Mouse (Mus musculus): ENCODE data around the gene Kbtbd6. TPM values are rescaled to one million over a fixed set of nuclear protein-coding genes. Genes with fewer than 3 reads are reported as not detected.
"Not testable (repeated sequence)": the region's sequence is repeated elsewhere in the genome, so short reads cannot be mapped to it uniquely, and the experiment has no call there.

The Kbtbd6 gene
- polyA plus RNA-seq, 1 experiment from 2014 or later = 4.2 TPM

DNA sequence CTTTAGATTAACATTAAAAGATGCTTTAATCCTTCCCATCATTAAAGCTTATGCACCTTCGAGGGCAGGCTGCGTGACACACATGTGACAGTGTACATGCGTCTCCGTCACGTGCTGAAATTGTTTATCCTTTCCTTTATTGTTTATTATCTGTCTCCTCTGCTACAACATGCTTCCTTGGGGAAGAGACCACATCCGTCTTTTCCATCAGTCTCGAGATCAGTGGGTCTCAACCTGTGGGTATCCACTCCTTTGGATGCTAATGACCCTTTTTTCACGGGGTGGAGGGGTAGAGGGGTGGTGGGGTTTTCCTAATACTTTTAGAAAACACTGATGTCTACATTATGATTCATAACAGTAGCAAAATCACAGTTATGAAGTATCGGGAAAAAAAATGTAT is 7.0 kb upstream of the Kbtbd6 start:
- Histone ChIP-seq H3K9ac (no peak overlapping the region), H3K36me3 (no peaks in the 10 kb centered on the region), H3K27ac (no peak overlapping the region), H3K27me3 (replicated peaks) (no peaks in the 10 kb centered on the region), H3K4me2 (replicated peaks) (peak overlapping the region; percentile 48), H3K4me1 (no peaks in the 10 kb centered on the region; the same call in 1 of the 2 replicates), H3K4me3 (no peak overlapping the region), H3K9me3 (no peaks in the 10 kb centered on the region)
- ATAC-seq (ENCODE audit: low FRiP score, low read depth) = peak; percentile 31; the same call in 1 of the 2 replicates
- WGBS = 85% methylated on average over 9 of the region's 9 CpGs

DNA sequence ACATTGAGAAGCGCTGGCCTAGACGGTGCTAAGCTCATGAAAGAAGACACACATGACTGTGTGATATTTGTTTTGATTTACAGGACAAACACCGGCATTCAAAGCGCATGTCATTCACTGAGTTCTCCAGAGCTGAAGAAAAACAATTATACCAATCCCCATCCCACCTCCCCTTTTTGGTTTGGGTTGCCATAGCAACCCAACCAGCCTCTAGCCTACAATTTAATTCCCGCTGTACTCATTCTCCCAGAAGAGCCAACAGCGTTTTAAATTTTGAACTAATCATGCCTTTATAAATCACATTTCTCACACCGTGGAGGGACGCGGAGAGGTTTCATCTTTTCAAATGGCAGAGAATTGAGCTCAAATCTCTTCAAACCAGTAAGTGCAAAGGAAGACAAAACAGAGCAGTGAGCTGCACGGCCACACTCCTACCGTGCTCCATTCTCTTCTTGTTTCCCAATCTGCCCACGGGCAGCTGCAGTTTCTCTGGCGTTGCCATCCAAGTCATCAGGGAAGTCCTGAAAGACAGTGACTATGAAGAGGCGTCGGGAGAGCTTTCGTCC is 6.5 kb upstream of the Kbtbd6 start:
- H3K9ac ChIP-seq = no peak overlapping the region
- H3K27me3 ChIP-seq (replicated peaks) = no peaks in the 10 kb centered on the region
- H3K4me2 ChIP-seq (replicated peaks) = peak overlapping the region; percentile 48
- no peaks in the 10 kb centered on the region for H3K9me3 ChIP-seq
- WGBS = 30% methylated on average over 16 of the region's 16 CpGs
- no peaks in the 10 kb centered on the region; the same call in 1 of the 2 replicates for H3K4me1 ChIP-seq
- no peak overlapping the region for H3K27ac ChIP-seq
- no peak overlapping the region for H3K4me3 ChIP-seq
- H3K36me3 ChIP-seq = no peaks in the 10 kb centered on the region
- ATAC-seq (ENCODE audit: low FRiP score, low read depth) = peak; percentile 80

DNA sequence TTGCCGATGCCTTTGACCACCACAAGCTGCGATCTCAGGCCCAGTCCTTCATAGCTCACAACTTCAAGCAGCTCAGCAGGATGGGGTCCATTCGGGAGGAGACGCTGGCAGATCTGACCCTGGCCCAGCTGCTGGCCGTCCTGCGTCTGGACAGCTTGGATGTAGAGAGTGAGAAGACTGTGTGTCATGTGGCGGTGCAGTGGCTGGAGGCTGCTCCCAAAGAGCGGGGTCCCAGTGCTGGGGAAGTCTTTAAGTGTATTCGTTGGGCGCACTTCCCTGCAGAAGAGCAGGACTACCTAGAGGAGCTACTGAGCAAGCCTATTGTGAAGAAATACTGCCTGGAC is 928 bp downstream of the Kbtbd6 start:
- H3K27ac ChIP-seq; H3K9me3 ChIP-seq; H3K4me2 ChIP-seq (replicated peaks); H3K27me3 ChIP-seq (replicated peaks); H3K4me1 ChIP-seq; H3K4me3 ChIP-seq; H3K36me3 ChIP-seq; H3K9ac ChIP-seq: not testable (repeated sequence)
- 93% methylated on average over 7 of the region's 10 CpGs for WGBS
- ATAC-seq (ENCODE audit: low FRiP score, low read depth) = peak; percentile 26; the same call in 1 of the 2 replicates

DNA sequence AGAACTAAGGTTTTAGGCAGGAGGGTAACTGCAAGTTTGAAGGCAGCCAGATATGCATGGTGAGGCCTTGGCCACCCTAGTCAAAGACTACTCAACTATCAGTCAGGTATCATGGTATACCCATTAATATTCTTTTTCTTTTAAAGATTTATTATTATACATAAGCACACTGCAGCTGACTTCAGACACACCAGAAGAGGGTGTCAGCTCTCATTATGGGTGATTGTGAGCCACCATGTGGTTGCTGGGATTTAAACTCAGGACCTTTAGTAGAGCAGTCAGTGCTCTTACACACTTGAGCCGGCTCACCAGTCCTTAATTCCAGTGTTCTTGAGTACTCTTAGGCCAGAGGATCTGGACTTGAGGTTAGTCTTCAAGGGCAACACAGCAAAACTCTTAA is 8.8 kb downstream of the Kbtbd6 start:
- Histone ChIP-seq H3K27ac (no peak overlapping the region), H3K4me1 (no peaks in the 10 kb centered on the region), H3K4me3 (no peak overlapping the region), H3K9me3 (no peaks in the 10 kb centered on the region), H3K9ac (no peak overlapping the region), H3K27me3 (replicated peaks) (no peaks in the 10 kb centered on the region), H3K4me2 (replicated peaks) (no peak overlapping the region), H3K36me3 (peaks cover 39% of the 10 kb centered on the region)
- WGBS = 90% methylated on average over 1 of the region's 1 CpGs
- ATAC-seq (ENCODE audit: low FRiP score, low read depth) = no peak

DNA sequence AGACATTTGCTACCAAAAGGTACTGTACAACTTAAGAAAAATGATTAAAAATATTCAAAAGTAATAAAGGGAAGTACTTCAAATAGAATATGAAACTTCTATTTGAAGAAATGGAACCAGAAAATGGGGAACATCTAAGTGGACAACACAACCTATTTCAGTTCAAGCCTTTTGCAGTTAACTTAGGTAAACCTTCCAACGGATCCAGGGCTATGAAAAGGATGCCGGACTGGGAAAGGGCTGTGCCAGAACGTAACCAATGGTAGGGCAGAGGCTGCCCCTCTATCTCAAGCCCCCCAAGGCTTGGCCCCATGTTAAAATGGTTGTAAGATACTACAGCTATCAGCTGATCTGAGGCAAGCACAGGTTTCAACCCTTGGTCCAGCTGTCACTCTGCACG is 9.4 kb downstream of the Kbtbd6 start:
- H3K4me1 ChIP-seq = no peaks in the 10 kb centered on the region
- no peak for ATAC-seq (ENCODE audit: low FRiP score, low read depth)
- H3K4me2 ChIP-seq (replicated peaks) = no peak overlapping the region
- no peak overlapping the region for H3K4me3 ChIP-seq
- H3K9me3 ChIP-seq = no peaks in the 10 kb centered on the region
- H3K36me3 ChIP-seq = peaks cover 43% of the 10 kb centered on the region
- no peak overlapping the region for H3K9ac ChIP-seq
- H3K27ac ChIP-seq = no peak overlapping the region
- WGBS = 96% methylated on average over 4 of the region's 4 CpGs
- H3K27me3 ChIP-seq (replicated peaks) = no peaks in the 10 kb centered on the region

DNA sequence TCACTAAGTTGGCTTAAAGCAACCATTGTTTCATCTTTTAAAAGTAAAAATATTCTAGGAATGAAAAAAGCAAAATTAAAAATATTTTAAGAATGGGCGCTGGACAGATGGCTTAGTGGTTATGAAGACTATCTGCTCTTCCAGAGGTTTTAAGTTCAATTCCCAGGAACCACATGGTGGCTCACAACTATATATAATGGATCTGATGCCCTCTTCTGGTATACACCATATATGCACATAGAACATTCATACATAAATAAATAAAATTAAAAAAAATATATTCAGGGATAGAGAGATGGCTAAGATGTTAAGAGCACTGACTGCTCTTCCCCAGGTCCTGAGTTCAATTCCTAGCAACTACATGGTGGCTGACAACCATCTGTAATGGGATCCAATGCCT is 14.0 kb downstream of the Kbtbd6 start:
- ATAC-seq (ENCODE audit: low FRiP score, low read depth) = no peak
- WGBS = 90% methylated on average over 1 of the region's 1 CpGs

DNA sequence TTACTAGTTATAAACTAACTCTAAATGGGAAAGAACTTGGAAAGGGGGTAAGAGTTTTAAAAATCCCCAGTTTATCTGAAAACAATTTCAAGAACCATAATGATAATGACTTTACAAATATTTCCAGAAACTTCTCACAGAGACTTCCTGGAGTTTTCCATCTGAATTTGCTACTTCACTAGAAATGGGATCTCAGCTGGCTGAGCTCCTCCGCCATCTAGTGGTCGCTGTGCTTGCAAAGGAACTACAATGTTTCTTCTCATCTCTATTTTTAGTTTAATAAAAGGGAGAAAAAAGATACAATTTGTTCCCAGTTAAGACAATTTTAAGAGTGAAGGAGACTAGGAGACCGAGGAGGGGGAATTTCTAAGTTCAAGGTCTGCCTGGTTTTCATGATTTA is 16.0 kb downstream of the Kbtbd6 start:
- Histone ChIP-seq H3K4me3 (no peak overlapping the region), H3K27me3 (replicated peaks) (no peaks in the 10 kb centered on the region), H3K27ac (no peak overlapping the region), H3K4me2 (replicated peaks) (no peak overlapping the region), H3K4me1 (no peaks in the 10 kb centered on the region), H3K9ac (no peak overlapping the region), H3K36me3 (peaks cover 73% of the 10 kb centered on the region), H3K9me3 (no peaks in the 10 kb centered on the region)
- WGBS = 36% methylated on average over 3 of the region's 3 CpGs
- ATAC-seq (ENCODE audit: low FRiP score, low read depth) = no peak

More for the DNA sequence above, 14.0 kb downstream of the Kbtbd6 start:
- H3K4me1 ChIP-seq = no peaks in the 10 kb centered on the region
- no peaks in the 10 kb centered on the region for H3K9me3 ChIP-seq
- no peak overlapping the region for H3K9ac ChIP-seq
- no peak overlapping the region for H3K4me3 ChIP-seq
- no peaks in the 10 kb centered on the region for H3K27me3 ChIP-seq (replicated peaks)
- peaks cover 74% of the 10 kb centered on the region for H3K36me3 ChIP-seq
- H3K27ac ChIP-seq = no peak overlapping the region
- H3K4me2 ChIP-seq (replicated peaks) = no peak overlapping the region

DNA sequence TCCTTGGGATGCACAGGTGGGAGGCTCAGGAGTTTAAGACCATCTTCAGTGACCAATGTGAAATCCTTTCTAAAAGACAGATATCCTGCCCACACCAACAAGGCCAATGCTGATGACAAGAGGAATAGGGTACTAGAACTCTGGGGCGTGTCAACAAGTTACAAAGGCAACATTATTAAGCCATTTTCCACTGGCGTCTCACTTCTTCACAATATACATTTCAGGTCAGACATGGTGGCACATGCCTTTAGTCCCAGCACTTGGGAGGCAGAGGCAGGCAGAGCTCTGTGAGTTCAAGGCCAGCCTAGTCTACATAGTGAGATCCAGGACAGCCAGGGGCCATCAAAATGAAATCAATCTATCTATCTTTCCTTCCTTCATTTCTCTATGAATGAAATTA is 21.7 kb downstream of the Kbtbd6 start:
- Histone ChIP-seq H3K4me2 (replicated peaks) (no peak overlapping the region), H3K9me3 (no peaks in the 10 kb centered on the region), H3K27ac (no peak overlapping the region), H3K4me1 (no peaks in the 10 kb centered on the region), H3K36me3 (peaks cover 74% of the 10 kb centered on the region), H3K4me3 (no peak overlapping the region), H3K27me3 (replicated peaks) (no peaks in the 10 kb centered on the region), H3K9ac (no peak overlapping the region)
- ATAC-seq (ENCODE audit: low FRiP score, low read depth) = no peak
- 93% methylated on average over 2 of the region's 2 CpGs for WGBS

DNA sequence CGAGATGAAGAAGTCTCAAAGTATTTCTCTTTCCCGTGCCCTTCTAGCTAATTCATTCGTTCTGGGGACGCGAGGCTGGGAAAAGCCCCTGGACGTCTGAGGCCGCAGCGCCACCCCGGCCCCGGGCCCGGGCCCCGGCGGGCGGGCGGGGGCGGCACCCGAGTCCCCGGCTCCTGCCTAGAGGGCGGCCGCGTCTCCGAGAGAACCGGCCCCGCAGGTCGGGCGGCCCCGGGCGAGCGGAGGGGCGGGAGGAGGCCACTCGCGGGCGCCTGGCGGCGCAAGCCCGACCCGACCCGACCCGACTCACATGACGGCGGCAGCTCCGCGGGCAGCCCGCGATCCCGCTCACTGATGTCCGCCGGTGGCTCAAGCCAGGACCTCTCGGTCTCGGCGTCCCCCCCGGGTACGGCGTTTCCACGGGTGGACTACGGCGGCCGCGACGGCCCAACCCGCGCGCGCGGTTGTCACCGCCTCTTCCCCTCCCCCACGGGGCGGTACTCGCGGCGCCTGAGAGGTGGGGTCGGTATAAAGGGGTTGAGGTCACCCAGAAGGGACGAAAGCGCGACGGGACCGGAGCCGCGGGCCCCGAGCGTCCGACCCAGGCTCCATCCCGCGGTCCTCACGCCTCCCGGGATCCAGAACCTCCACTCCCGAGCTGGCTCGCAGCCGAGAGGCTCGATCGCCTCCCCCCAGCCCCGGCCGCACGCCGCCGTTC is 29.1 kb downstream of the Kbtbd6 start, which contains the start of gene Elf1:
Gene Elf1 (plus strand): TSS at position 571 of the 715 bp plus-strand sequence.
- Histone ChIP-seq H3K27ac (peak within 1 kb of the TSS; percentile 100), H3K4me1 (peaks cover 25% of the 10 kb centered on the region), H3K9ac (peak within 1 kb of the TSS; percentile 95), H3K36me3 (peaks cover 16% of the 10 kb centered on the region), H3K4me3 (peak within 1 kb of the TSS; percentile 90), H3K4me2 (replicated peaks) (peak within 1 kb of the TSS; percentile 62), H3K9me3 (no peaks in the 10 kb centered on the region), H3K27me3 (replicated peaks) (0 out of 2 replicates have a peak, but pooled peaks cover 2% of the 10 kb centered on the region)
- peak; percentile 83 for ATAC-seq (ENCODE audit: low FRiP score, low read depth)
- WGBS = under 1% methylated on average over 78 of the region's 96 CpGs

DNA sequence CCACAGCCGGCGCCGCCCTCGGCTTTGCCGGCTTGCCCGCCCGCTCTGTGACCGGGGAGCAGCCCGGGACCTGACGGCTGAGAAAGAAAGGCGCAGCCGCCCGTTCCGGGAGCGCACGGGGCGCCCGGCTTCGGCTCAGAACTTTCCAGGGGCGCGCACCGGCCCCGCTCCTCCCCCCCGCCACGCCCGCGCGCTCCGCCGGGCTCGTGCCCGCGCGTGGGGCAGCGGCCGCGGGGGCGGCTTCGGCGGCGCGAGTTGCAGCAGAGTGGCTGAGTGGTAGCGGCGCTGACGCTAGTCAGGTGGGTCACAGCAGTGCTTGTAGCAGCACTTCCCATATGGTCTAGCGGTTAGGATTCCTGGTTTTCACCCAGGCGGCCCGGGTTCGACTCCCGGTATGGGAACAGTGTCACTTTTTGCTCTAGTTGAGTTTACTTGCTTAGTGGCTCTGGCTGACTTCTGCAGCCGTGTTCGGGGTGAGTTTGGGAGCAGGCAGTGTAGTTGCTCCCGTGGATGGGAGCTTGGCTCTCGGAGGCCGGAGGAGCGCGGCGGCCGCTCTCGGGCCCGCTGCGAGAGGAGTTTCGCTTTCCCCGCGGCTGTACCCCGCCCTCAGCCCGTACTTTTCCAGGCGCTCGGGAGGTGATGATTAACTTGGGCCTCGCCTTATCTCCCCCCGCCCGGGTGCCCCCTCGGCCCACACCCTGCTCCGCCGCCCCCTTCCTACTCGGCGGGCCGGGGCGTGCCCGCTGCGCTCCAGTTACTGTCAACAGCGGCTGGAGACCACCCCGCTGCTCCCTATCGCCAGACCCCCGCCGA is 29.9 kb downstream of the Kbtbd6 start, which contains the start of gene Wbp4:
Gene Wbp4 (minus strand): TSS at position 182 of the 813 bp plus-strand sequence.
- peak within 1 kb of the TSS; percentile 62 for H3K4me2 ChIP-seq (replicated peaks)
- peaks cover 27% of the 10 kb centered on the region for H3K4me1 ChIP-seq
- H3K36me3 ChIP-seq = peaks cover 8% of the 10 kb centered on the region
- WGBS = under 1% methylated on average over 78 of the region's 86 CpGs
- peak within 1 kb of the TSS; percentile 95 for H3K9ac ChIP-seq
- H3K4me3 ChIP-seq = peak within 1 kb of the TSS; percentile 90
- H3K27ac ChIP-seq = peak within 1 kb of the TSS; percentile 100
- ATAC-seq (ENCODE audit: low FRiP score, low read depth) = peak; percentile 94
- 0 out of 2 replicates have a peak, but pooled peaks cover 3% of the 10 kb centered on the region for H3K27me3 ChIP-seq (replicated peaks)
- H3K9me3 ChIP-seq = no peaks in the 10 kb centered on the region

DNA sequence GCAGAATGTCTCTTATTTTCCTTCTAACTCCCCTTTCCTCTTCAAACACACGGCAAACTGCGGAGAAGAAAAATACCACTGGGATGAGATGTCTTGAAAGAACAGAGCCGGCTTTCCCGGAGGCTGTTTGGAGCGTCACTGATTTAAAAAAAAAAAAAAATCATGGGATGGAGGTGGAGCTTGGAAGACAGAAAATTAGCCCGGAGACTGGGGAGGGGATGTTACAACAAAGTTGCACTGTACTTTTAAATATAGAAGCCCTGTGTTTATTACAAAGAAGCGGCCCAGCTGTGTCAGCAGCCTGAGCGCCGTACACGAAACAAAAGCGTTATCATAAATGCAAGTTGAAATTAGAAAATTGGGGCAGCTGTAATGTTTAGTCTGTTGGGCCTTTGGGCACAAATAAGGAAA is 30.6 kb downstream of the Kbtbd6 start:
- H3K9me3 ChIP-seq = no peaks in the 10 kb centered on the region
- H3K4me3 ChIP-seq = peak overlapping the region; percentile 90
- H3K4me2 ChIP-seq (replicated peaks) = peak overlapping the region; percentile 62
- under 1% methylated on average over 11 of the region's 11 CpGs for whole genome bisulfite sequencing
- no peak for ATAC-seq (ENCODE audit: low FRiP score, low read depth)
- 0 out of 2 replicates have a peak, but pooled peaks cover 3% of the 10 kb centered on the region for H3K27me3 ChIP-seq (replicated peaks)
- H3K36me3 ChIP-seq = peaks cover 4% of the 10 kb centered on the region; the same call in 1 of the 2 replicates
- H3K4me1 ChIP-seq = peaks cover 33% of the 10 kb centered on the region
- peak overlapping the region; percentile 92 for H3K27ac ChIP-seq
- H3K9ac ChIP-seq = peak overlapping the region; percentile 67
